Mouse (Mus musculus): ENCODE measurements around the gene BC107364. TPM values are rescaled to one million over a fixed set of nuclear protein-coding genes. Genes with fewer than 3 reads are reported as not detected.
"Not testable (repeated sequence)": the region's sequence is repeated elsewhere in the genome, so short reads cannot be mapped to it uniquely, and the experiment has no call there.

Gene BC107364
- polyA plus RNA-seq, 1 experiment from 2014 or later, result not detected

GRCm38 (mm10) chr3:96479249-96479648, 27.1 kb upstream of the BC107364 start:
- peak; percentile 73 for ATAC-seq (ENCODE audit: low read depth)
- Histone ChIP-seq H3K36me3 (ENCODE audit: control insufficient read depth, insufficient read depth) (no peaks in the 10 kb centered on the region), H3K4me1 (ENCODE audit: control insufficient read depth, low read depth, low read length) (peaks cover 5% of the 10 kb centered on the region), H3K9ac (ENCODE audit: low read depth, low read length) (no peak overlapping the region), H3K9me3 (replicated peaks; ENCODE audit: control insufficient read depth, low read length) (no peaks in the 10 kb centered on the region), H3K4me3 (ENCODE audit: low read depth, low read length) (no peak overlapping the region), H3K27ac (ENCODE audit: low read length) (no peak overlapping the region), H3K27me3 (ENCODE audit: control insufficient read depth, insufficient read depth, low read depth, low read length) (peaks cover 33% of the 10 kb centered on the region), H3K4me2 (ENCODE audit: low read depth, low read length) (no peak overlapping the region)
- 21% methylated on average over 3 of the region's 3 CpGs for WGBS (ENCODE audit: insufficient replicate concordance)

- Histone ChIP-seq H3K4me1 (ENCODE audit: control insufficient read depth, low read depth, low read length) (peaks cover 5% of the 10 kb centered on the region), H3K36me3 (ENCODE audit: control insufficient read depth, insufficient read depth) (no peaks in the 10 kb centered on the region), H3K9ac (ENCODE audit: low read depth, low read length) (no peak overlapping the region), H3K4me2 (ENCODE audit: low read depth, low read length) (no peak overlapping the region), H3K9me3 (replicated peaks; ENCODE audit: control insufficient read depth, low read length) (no peaks in the 10 kb centered on the region), H3K27me3 (ENCODE audit: control insufficient read depth, insufficient read depth, low read depth, low read length) (peaks cover 48% of the 10 kb centered on the region), H3K4me3 (ENCODE audit: low read depth, low read length) (no peak overlapping the region), H3K27ac (ENCODE audit: low read length) (no peak overlapping the region)
- ATAC-seq (ENCODE audit: low read depth), result no peak
- 67% methylated on average over 6 of the region's 6 CpGs for WGBS (ENCODE audit: insufficient replicate concordance)
Observed at GRCm38 (mm10) chr3:96477558-96477957, 25.5 kb upstream of the BC107364 start.

- H3K9me3 ChIP-seq (replicated peaks; ENCODE audit: control insufficient read depth, low read length), result no peaks in the 10 kb centered on the region
- H3K36me3 ChIP-seq (ENCODE audit: control insufficient read depth, insufficient read depth), result no peaks in the 10 kb centered on the region
- H3K27ac ChIP-seq (ENCODE audit: low read length), result no peak overlapping the region
- no peak overlapping the region for H3K9ac ChIP-seq (ENCODE audit: low read depth, low read length)
- H3K27me3 ChIP-seq (ENCODE audit: control insufficient read depth, insufficient read depth, low read depth, low read length), result peaks cover 48% of the 10 kb centered on the region
- no peak overlapping the region for H3K4me2 ChIP-seq (ENCODE audit: low read depth, low read length)
- WGBS (ENCODE audit: insufficient replicate concordance), result 46% methylated on average over 3 of the region's 3 CpGs
- H3K4me3 ChIP-seq (ENCODE audit: low read depth, low read length), result no peak overlapping the region
- ATAC-seq (ENCODE audit: low read depth), result no peak
- H3K4me1 ChIP-seq (ENCODE audit: control insufficient read depth, low read depth, low read length), result peaks cover 5% of the 10 kb centered on the region
Observed at GRCm38 (mm10) chr3:96477084-96477483, 25.0 kb upstream of the BC107364 start.

- Histone ChIP-seq H3K4me3 (ENCODE audit: low read depth, low read length) (peak overlapping the region; percentile 46), H3K9ac (ENCODE audit: low read depth, low read length) (no peak overlapping the region; the same call in 1 of the 2 replicates), H3K27me3 (ENCODE audit: control insufficient read depth, insufficient read depth, low read depth, low read length) (peaks cover 50% of the 10 kb centered on the region), H3K9me3 (replicated peaks; ENCODE audit: control insufficient read depth, low read length) (no peaks in the 10 kb centered on the region), H3K4me2 (ENCODE audit: low read depth, low read length) (peak overlapping the region; percentile 60), H3K4me1 (ENCODE audit: control insufficient read depth, low read depth, low read length) (peaks cover 5% of the 10 kb centered on the region), H3K27ac (ENCODE audit: low read length) (no peak overlapping the region), H3K36me3 (ENCODE audit: control insufficient read depth, insufficient read depth) (no peaks in the 10 kb centered on the region)
- 2% methylated on average over 44 of the region's 44 CpGs for WGBS (ENCODE audit: insufficient replicate concordance)
- ATAC-seq (ENCODE audit: low read depth), result no peak
Observed at GRCm38 (mm10) chr3:96474909-96475655, 23.0 kb upstream of the BC107364 start.

DNA sequence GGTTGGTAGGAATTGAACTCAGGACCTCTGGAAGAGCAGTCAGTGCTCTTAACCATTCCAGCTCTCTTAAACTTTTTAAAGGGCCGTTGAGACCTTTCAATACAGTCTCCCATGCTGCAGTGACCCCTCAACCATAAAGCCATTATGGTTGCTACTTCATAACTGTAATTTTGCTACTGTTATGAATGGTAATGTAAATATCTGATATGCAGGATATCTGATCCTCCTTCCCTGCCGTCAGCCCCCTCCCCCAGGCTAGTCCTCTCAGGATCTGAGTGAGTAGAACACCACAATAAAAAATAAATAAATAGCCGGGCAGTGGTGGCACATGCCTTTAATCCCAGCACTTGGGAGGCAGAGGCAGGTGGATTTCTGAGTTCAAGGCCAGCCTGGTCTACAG, 21.4 kb upstream of the BC107364 start:
- ATAC-seq (ENCODE audit: low read depth); H3K36me3 ChIP-seq (ENCODE audit: control insufficient read depth, insufficient read depth); H3K9me3 ChIP-seq (replicated peaks; ENCODE audit: control insufficient read depth, low read length); H3K27ac ChIP-seq (ENCODE audit: low read length); H3K4me1 ChIP-seq (ENCODE audit: control insufficient read depth, low read depth, low read length); H3K4me3 ChIP-seq (ENCODE audit: low read depth, low read length); H3K4me2 ChIP-seq (ENCODE audit: low read depth, low read length); H3K9ac ChIP-seq (ENCODE audit: low read depth, low read length): not testable (repeated sequence)
- WGBS (ENCODE audit: insufficient replicate concordance), result 45% methylated on average over 3 of the region's 3 CpGs
- H3K27me3 ChIP-seq (ENCODE audit: control insufficient read depth, insufficient read depth, low read depth, low read length), result peaks cover 48% of the 10 kb centered on the region

DNA sequence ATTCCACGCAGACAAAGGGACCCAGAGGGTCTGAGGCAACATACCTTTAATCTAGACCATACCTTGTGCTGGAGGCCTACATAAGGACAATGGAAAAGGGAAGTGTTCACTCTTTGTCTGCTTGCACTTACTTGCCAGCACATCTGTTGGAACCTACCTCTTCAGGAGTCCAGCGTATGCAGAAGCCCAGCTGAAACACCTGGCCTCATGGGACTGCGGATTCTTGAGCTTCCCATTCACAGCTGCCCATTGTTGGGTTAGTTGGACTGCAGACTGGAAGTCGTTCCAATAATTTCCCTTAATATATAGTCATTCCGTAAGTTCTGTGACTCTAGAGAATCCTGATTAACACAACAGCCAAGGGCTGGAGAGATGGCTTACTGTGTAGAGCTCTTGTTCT, 20.0 kb upstream of the BC107364 start:
- peaks cover 45% of the 10 kb centered on the region for H3K27me3 ChIP-seq (ENCODE audit: control insufficient read depth, insufficient read depth, low read depth, low read length)

GRCm38 (mm10) chr3:96469626-96470025, 17.5 kb upstream of the BC107364 start:
- 55% methylated on average over 3 of the region's 3 CpGs for WGBS (ENCODE audit: insufficient replicate concordance)
- ATAC-seq (ENCODE audit: low read depth), result no peak

More for the DNA sequence above, 20.0 kb upstream of the BC107364 start:
- no peak for ATAC-seq (ENCODE audit: low read depth)
- Histone ChIP-seq H3K36me3 (ENCODE audit: control insufficient read depth, insufficient read depth) (no peaks in the 10 kb centered on the region), H3K9ac (ENCODE audit: low read depth, low read length) (no peak overlapping the region), H3K4me1 (ENCODE audit: control insufficient read depth, low read depth, low read length) (peaks cover 5% of the 10 kb centered on the region), H3K4me2 (ENCODE audit: low read depth, low read length) (no peak overlapping the region), H3K27ac (ENCODE audit: low read length) (no peak overlapping the region), H3K4me3 (ENCODE audit: low read depth, low read length) (no peak overlapping the region), H3K9me3 (replicated peaks; ENCODE audit: control insufficient read depth, low read length) (no peaks in the 10 kb centered on the region)
- 61% methylated on average over 5 of the region's 5 CpGs for WGBS (ENCODE audit: insufficient replicate concordance)

DNA sequence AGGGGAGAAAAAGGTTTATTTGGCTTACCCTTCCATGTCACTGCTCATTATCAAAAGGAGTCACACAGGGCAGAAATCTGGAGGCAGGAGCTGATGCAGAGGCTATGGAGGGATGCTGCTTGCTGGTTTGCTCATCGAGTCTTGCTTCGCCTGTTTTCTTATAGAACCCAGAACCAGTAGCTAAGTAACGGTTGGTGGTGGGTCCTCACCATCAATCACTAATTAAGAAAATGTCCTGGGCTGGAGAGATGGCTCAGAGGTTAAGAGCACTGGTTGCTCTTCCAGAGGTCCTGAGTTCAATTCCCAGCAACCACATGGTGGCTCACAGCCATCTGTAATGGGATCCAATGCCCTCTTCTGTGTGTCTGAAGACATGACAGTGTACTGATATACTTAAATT, 16.2 kb upstream of the BC107364 start:
- H3K36me3 ChIP-seq (ENCODE audit: control insufficient read depth, insufficient read depth); H3K9me3 ChIP-seq (replicated peaks; ENCODE audit: control insufficient read depth, low read length); H3K4me1 ChIP-seq (ENCODE audit: control insufficient read depth, low read depth, low read length); H3K9ac ChIP-seq (ENCODE audit: low read depth, low read length); ATAC-seq (ENCODE audit: low read depth); H3K27ac ChIP-seq (ENCODE audit: low read length); H3K4me3 ChIP-seq (ENCODE audit: low read depth, low read length); H3K4me2 ChIP-seq (ENCODE audit: low read depth, low read length): not testable (repeated sequence)
- 72% methylated on average over 3 of the region's 3 CpGs for WGBS (ENCODE audit: insufficient replicate concordance)
- H3K27me3 ChIP-seq (ENCODE audit: control insufficient read depth, insufficient read depth, low read depth, low read length), result peaks cover 30% of the 10 kb centered on the region

More at GRCm38 (mm10) chr3:96469626-96470025, 17.5 kb upstream of the BC107364 start:
- Histone ChIP-seq H3K4me3 (ENCODE audit: low read depth, low read length) (no peak overlapping the region), H3K4me2 (ENCODE audit: low read depth, low read length) (no peak overlapping the region), H3K36me3 (ENCODE audit: control insufficient read depth, insufficient read depth) (no peaks in the 10 kb centered on the region), H3K4me1 (ENCODE audit: control insufficient read depth, low read depth, low read length) (no peaks in the 10 kb centered on the region), H3K9me3 (replicated peaks; ENCODE audit: control insufficient read depth, low read length) (no peaks in the 10 kb centered on the region), H3K27me3 (ENCODE audit: control insufficient read depth, insufficient read depth, low read depth, low read length) (peaks cover 34% of the 10 kb centered on the region), H3K9ac (ENCODE audit: low read depth, low read length) (no peak overlapping the region), H3K27ac (ENCODE audit: low read length) (no peak overlapping the region)

DNA sequence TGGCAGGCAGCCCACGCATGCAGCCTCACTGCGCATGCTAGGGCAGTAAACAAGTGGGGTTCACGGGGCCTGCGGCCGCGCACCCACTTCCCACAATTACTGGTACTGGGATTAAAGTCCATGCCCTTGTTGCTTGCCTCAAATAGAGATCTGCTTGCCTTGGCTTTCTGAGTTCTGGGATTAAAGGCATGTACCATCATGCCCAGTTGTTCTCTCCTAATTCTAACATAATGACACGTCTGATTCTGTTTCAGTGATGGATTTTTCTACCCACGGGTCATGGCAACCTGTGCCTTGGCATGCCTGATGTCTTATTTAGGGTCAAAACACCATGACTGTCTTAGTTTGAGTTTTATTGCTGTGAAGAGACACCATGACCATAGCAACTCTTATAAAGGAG, 15.5 kb upstream of the BC107364 start:
- Histone ChIP-seq H3K9me3 (replicated peaks; ENCODE audit: control insufficient read depth, low read length) (no peaks in the 10 kb centered on the region), H3K27me3 (ENCODE audit: control insufficient read depth, insufficient read depth, low read depth, low read length) (peaks cover 25% of the 10 kb centered on the region), H3K4me3 (ENCODE audit: low read depth, low read length) (no peak overlapping the region), H3K9ac (ENCODE audit: low read depth, low read length) (no peak overlapping the region), H3K27ac (ENCODE audit: low read length) (no peak overlapping the region), H3K4me1 (ENCODE audit: control insufficient read depth, low read depth, low read length) (no peaks in the 10 kb centered on the region), H3K36me3 (ENCODE audit: control insufficient read depth, insufficient read depth) (no peaks in the 10 kb centered on the region), H3K4me2 (ENCODE audit: low read depth, low read length) (no peak overlapping the region)
- ATAC-seq (ENCODE audit: low read depth), result no peak
- 82% methylated on average over 8 of the region's 8 CpGs for WGBS (ENCODE audit: insufficient replicate concordance)

Measured in liver, embryonic 16.5 days (tissue).